Mouse (Mus musculus): ENCODE measurements around the gene Elmod3. TPM values are rescaled to one million over a fixed set of nuclear protein-coding genes. Genes with fewer than 3 reads are reported as not detected.

Elmod3 gene
- polyA plus RNA-seq, 1 experiment from 2014 or later: 15.6 TPM

GRCm38 (mm10) chr6:72615561-72616375 lies 17.6 kb upstream of the Elmod3 start:
- Histone ChIP-seq H3K27ac (ENCODE audit: low read length) (peak overlapping the region; percentile 35; the same call in 1 of the 2 replicates), H3K9ac (ENCODE audit: low read depth, low read length) (peak overlapping the region; percentile 91), H3K4me3 (ENCODE audit: low read length) (peak overlapping the region; percentile 91), H3K27me3 (replicated peaks; ENCODE audit: control insufficient read depth, insufficient read depth, low read length) (no peaks in the 10 kb centered on the region), H3K36me3 (ENCODE audit: control insufficient read depth, insufficient read depth, low read length) (0 out of 2 replicates have a peak, but pooled peaks cover 1% of the 10 kb centered on the region), H3K4me1 (ENCODE audit: control insufficient read depth, insufficient read depth, low read length) (peaks cover 28% of the 10 kb centered on the region), H3K4me2 (ENCODE audit: low read depth, low read length) (peak overlapping the region; percentile 78), H3K9me3 (ENCODE audit: control insufficient read depth, low read length) (no peaks in the 10 kb centered on the region)
- ATAC-seq: no peak
- WGBS: 19% methylated on average over 25 of the region's 25 CpGs

- H3K27ac ChIP-seq (ENCODE audit: low read length): no peak overlapping the region
- peak overlapping the region; percentile 78 for H3K4me2 ChIP-seq (ENCODE audit: low read depth, low read length)
- H3K4me3 ChIP-seq (ENCODE audit: low read length): peak overlapping the region; percentile 91
- H3K27me3 ChIP-seq (replicated peaks; ENCODE audit: control insufficient read depth, insufficient read depth, low read length): no peaks in the 10 kb centered on the region
- ATAC-seq: no peak
- H3K9me3 ChIP-seq (ENCODE audit: control insufficient read depth, low read length): no peaks in the 10 kb centered on the region
- peak overlapping the region; percentile 91 for H3K9ac ChIP-seq (ENCODE audit: low read depth, low read length)
- H3K4me1 ChIP-seq (ENCODE audit: control insufficient read depth, insufficient read depth, low read length): peaks cover 28% of the 10 kb centered on the region
- H3K36me3 ChIP-seq (ENCODE audit: control insufficient read depth, insufficient read depth, low read length): 0 out of 2 replicates have a peak, but pooled peaks cover 6% of the 10 kb centered on the region
- 51% methylated on average over 2 of the region's 2 CpGs for WGBS
Observed at GRCm38 (mm10) chr6:72615151-72615550, 16.9 kb upstream of the Elmod3 start.

GRCm38 (mm10) chr6:72610261-72610660 lies 12.0 kb upstream of the Elmod3 start:
- Histone ChIP-seq H3K36me3 (ENCODE audit: control insufficient read depth, insufficient read depth, low read length) (0 out of 2 replicates have a peak, but pooled peaks cover 15% of the 10 kb centered on the region), H3K4me1 (ENCODE audit: control insufficient read depth, insufficient read depth, low read length) (peaks cover 13% of the 10 kb centered on the region), H3K4me3 (ENCODE audit: low read length) (no peak overlapping the region), H3K27me3 (replicated peaks; ENCODE audit: control insufficient read depth, insufficient read depth, low read length) (no peaks in the 10 kb centered on the region), H3K4me2 (ENCODE audit: low read depth, low read length) (no peak overlapping the region), H3K9me3 (ENCODE audit: control insufficient read depth, low read length) (no peaks in the 10 kb centered on the region), H3K27ac (ENCODE audit: low read length) (no peak overlapping the region), H3K9ac (ENCODE audit: low read depth, low read length) (no peak overlapping the region)
- no peak for ATAC-seq
- 74% methylated on average over 4 of the region's 4 CpGs for WGBS

GRCm38 (mm10) chr6:72608662-72609184 lies 10.5 kb upstream of the Elmod3 start:
- 78% methylated on average over 4 of the region's 4 CpGs for WGBS
- Histone ChIP-seq H3K36me3 (ENCODE audit: control insufficient read depth, insufficient read depth, low read length) (0 out of 2 replicates have a peak, but pooled peaks cover 15% of the 10 kb centered on the region), H3K4me2 (ENCODE audit: low read depth, low read length) (no peak overlapping the region), H3K27me3 (replicated peaks; ENCODE audit: control insufficient read depth, insufficient read depth, low read length) (no peaks in the 10 kb centered on the region), H3K4me1 (ENCODE audit: control insufficient read depth, insufficient read depth, low read length) (no peaks in the 10 kb centered on the region; the same call in 1 of the 2 replicates), H3K9ac (ENCODE audit: low read depth, low read length) (no peak overlapping the region), H3K9me3 (ENCODE audit: control insufficient read depth, low read length) (no peaks in the 10 kb centered on the region), H3K27ac (ENCODE audit: low read length) (no peak overlapping the region), H3K4me3 (ENCODE audit: low read length) (no peak overlapping the region)
- no peak for ATAC-seq

- no peak overlapping the region for H3K9ac ChIP-seq (ENCODE audit: low read depth, low read length)
- no peak for ATAC-seq
- no peak overlapping the region for H3K4me2 ChIP-seq (ENCODE audit: low read depth, low read length)
- H3K36me3 ChIP-seq (ENCODE audit: control insufficient read depth, insufficient read depth, low read length): 0 out of 2 replicates have a peak, but pooled peaks cover 15% of the 10 kb centered on the region
- H3K27me3 ChIP-seq (replicated peaks; ENCODE audit: control insufficient read depth, insufficient read depth, low read length): no peaks in the 10 kb centered on the region
- WGBS: 88% methylated on average over 5 of the region's 5 CpGs
- no peaks in the 10 kb centered on the region; the same call in 1 of the 2 replicates for H3K4me1 ChIP-seq (ENCODE audit: control insufficient read depth, insufficient read depth, low read length)
- no peak overlapping the region for H3K27ac ChIP-seq (ENCODE audit: low read length)
- H3K4me3 ChIP-seq (ENCODE audit: low read length): no peak overlapping the region
- no peaks in the 10 kb centered on the region for H3K9me3 ChIP-seq (ENCODE audit: control insufficient read depth, low read length)
Observed at GRCm38 (mm10) chr6:72607676-72608075, 9.5 kb upstream of the Elmod3 start.

GRCm38 (mm10) chr6:72607060-72607459 lies 8.8 kb upstream of the Elmod3 start:
- Histone ChIP-seq H3K4me1 (ENCODE audit: control insufficient read depth, insufficient read depth, low read length) (no peaks in the 10 kb centered on the region; the same call in 1 of the 2 replicates), H3K36me3 (ENCODE audit: control insufficient read depth, insufficient read depth, low read length) (0 out of 2 replicates have a peak, but pooled peaks cover 15% of the 10 kb centered on the region), H3K27ac (ENCODE audit: low read length) (no peak overlapping the region), H3K4me2 (ENCODE audit: low read depth, low read length) (no peak overlapping the region), H3K27me3 (replicated peaks; ENCODE audit: control insufficient read depth, insufficient read depth, low read length) (no peaks in the 10 kb centered on the region), H3K9ac (ENCODE audit: low read depth, low read length) (no peak overlapping the region), H3K9me3 (ENCODE audit: control insufficient read depth, low read length) (no peaks in the 10 kb centered on the region), H3K4me3 (ENCODE audit: low read length) (no peak overlapping the region)
- peak; percentile 30; the same call in 1 of the 2 replicates for ATAC-seq
- 82% methylated on average over 4 of the region's 4 CpGs for WGBS

- H3K4me1 ChIP-seq (ENCODE audit: control insufficient read depth, insufficient read depth, low read length): peaks cover 4% of the 10 kb centered on the region
- no peak overlapping the region for H3K27ac ChIP-seq (ENCODE audit: low read length)
- ATAC-seq: no peak
- H3K4me2 ChIP-seq (ENCODE audit: low read depth, low read length): no peak overlapping the region
- H3K9me3 ChIP-seq (ENCODE audit: control insufficient read depth, low read length): no peaks in the 10 kb centered on the region
- 77% methylated on average over 2 of the region's 2 CpGs for whole genome bisulfite sequencing
- no peaks in the 10 kb centered on the region for H3K27me3 ChIP-seq (replicated peaks; ENCODE audit: control insufficient read depth, insufficient read depth, low read length)
- H3K4me3 ChIP-seq (ENCODE audit: low read length): no peak overlapping the region
- 0 out of 2 replicates have a peak, but pooled peaks cover 9% of the 10 kb centered on the region for H3K36me3 ChIP-seq (ENCODE audit: control insufficient read depth, insufficient read depth, low read length)
- H3K9ac ChIP-seq (ENCODE audit: low read depth, low read length): no peak overlapping the region
Observed at GRCm38 (mm10) chr6:72604066-72604465, 5.9 kb upstream of the Elmod3 start.

GRCm38 (mm10) chr6:72601732-72602131 lies 3.5 kb upstream of the Elmod3 start:
- H3K27ac ChIP-seq (ENCODE audit: low read length): no peak overlapping the region
- 41% methylated on average over 1 of the region's 1 CpGs for WGBS
- no peaks in the 10 kb centered on the region for H3K9me3 ChIP-seq (ENCODE audit: control insufficient read depth, low read length)
- H3K27me3 ChIP-seq (replicated peaks; ENCODE audit: control insufficient read depth, insufficient read depth, low read length): no peaks in the 10 kb centered on the region
- no peak for ATAC-seq
- no peak overlapping the region for H3K9ac ChIP-seq (ENCODE audit: low read depth, low read length)
- H3K36me3 ChIP-seq (ENCODE audit: control insufficient read depth, insufficient read depth, low read length): 0 out of 2 replicates have a peak, but pooled peaks cover 7% of the 10 kb centered on the region
- no peak overlapping the region for H3K4me3 ChIP-seq (ENCODE audit: low read length)
- no peak overlapping the region for H3K4me2 ChIP-seq (ENCODE audit: low read depth, low read length)
- peaks cover 20% of the 10 kb centered on the region for H3K4me1 ChIP-seq (ENCODE audit: control insufficient read depth, insufficient read depth, low read length)

GRCm38 (mm10) chr6:72600771-72601170 lies 2.6 kb upstream of the Elmod3 start:
- Histone ChIP-seq H3K27ac (ENCODE audit: low read length) (no peak overlapping the region), H3K4me2 (ENCODE audit: low read depth, low read length) (no peak overlapping the region), H3K4me1 (ENCODE audit: control insufficient read depth, insufficient read depth, low read length) (peaks cover 21% of the 10 kb centered on the region), H3K36me3 (ENCODE audit: control insufficient read depth, insufficient read depth, low read length) (no peaks in the 10 kb centered on the region), H3K9ac (ENCODE audit: low read depth, low read length) (no peak overlapping the region), H3K4me3 (ENCODE audit: low read length) (no peak overlapping the region), H3K9me3 (ENCODE audit: control insufficient read depth, low read length) (no peaks in the 10 kb centered on the region), H3K27me3 (replicated peaks; ENCODE audit: control insufficient read depth, insufficient read depth, low read length) (no peaks in the 10 kb centered on the region)
- 87% methylated on average over 12 of the region's 12 CpGs for WGBS
- ATAC-seq: no peak
